Mouse (Mus musculus) R1 (cell line): Measurements from ENCODE around the gene Tspan10.

Experiments
- DNase-seq: peaks from one replicate; pipeline ENCODE4 v3.0.0-alpha.2; 2018; ENCODE audit warnings: low read depth, low spot score

Tspan10 gene

DNA sequence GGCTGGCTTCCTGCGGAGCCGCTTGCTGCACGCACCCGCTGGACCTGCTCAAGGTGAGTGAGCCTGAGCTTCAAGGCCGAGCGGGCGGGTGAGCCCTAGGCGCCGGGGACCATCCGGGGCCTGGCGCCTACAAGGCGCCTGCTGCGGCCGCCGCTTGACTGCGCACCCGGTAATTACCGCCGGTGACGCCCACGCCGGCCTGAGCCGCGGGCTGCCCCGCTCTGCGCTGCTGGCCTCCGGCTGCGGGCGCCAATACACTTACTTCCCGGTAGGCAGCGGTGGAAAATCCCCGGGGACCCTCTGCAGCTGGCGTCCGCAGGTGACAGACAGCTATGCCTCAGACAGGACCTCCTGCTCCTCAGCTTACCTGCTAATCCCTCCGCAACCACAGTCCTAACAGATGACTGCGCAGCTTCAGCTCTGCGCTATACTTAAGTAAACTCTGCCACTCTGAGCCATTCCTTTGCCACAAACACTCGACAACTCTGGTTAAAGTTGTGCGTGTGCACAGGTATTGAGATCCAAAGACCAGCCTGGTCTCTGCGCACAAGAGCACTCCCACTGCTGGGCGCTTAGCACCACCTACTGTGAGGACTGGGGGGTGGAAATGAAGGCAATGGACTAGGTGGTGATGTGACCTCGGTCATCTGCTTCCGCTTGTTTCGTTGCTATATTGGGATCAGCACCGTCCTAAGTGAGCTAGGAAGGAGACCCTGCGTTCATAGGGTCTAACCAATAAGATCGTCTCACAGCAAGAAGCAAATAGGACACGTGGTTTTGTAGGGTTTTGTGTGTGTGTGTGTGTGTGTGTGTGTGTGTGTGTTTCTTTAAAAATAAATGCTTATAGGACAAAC is 49.8 kb downstream of the Tspan10 start:
- DNase-seq, result peak; percentile 82

DNA sequence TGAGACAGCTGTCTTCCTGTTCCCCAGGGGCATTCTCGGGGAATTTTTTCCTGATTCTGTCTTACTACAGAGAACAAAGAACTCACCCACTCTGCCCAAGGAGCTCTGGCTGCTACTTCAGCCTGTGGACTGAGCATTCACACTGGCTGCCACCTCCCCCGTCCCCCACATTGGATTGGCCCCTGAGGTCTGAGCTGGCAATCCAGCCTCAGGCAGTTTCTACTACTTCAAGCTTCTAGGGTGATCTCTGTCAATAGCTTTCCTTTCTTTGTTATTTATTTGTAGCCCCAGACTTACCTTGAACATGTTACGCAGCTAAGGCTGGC is 50.4 kb downstream of the Tspan10 start:
- DNase-seq, result no peak

DNA sequence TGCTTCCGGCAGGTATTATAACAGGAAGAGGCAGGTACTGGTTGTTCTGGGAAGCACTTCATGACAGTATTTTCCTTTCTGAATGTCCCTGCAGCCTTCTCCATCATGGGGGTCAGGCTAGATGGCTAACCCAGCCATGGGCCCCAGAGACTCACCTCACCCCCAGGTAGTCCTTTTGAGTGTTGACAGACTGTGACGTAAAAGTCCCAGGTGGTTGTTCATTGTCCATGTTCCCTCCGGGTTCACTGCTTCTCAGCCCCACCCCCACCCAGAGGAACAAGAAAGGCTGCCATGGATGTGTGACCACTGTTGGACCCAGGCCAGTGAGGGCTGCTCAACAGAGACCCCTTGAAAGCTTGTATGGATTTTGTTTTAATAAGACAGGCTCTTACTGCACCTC is 50.9 kb downstream of the Tspan10 start:
- DNase-seq, result no peak

DNA sequence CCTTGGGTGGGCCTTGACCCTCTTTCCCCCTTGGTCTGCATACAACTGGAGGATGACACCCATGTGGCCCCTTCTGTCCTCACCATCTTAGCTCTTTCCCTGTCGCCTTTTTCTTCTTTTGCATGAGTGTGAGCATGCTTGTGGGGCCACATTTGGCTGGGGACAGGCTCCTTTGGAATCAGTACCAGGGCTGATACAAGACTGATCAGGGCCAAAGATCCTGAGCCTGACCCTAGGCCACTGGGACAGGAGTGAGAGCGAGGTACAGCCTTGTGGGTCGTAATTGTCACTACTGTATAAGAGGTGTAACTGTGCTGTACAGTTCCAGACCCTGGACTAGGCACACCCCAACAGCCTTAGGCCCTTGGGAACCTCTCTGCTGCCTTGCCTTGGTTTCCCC is 51.5 kb downstream of the Tspan10 start:
- DNase-seq, result no peak
